ENCODE assay signal across 13 mouse cellular contexts in genomic region chr8:103570864-103571425, GRCm38 (mm10).
"Had no signal": no experiment of that assay in that cellular context is flagged by ENCODE, and none has a peak within 500 bp of the region (broad histone marks: within the 10 kb centered on the region; RNA-seq: fewer than 3 reads in every experiment).

No protein-coding gene starts in this region.

- H3K4me1 ChIP-seq: liver, embryonic 13.5 days; midbrain, embryonic 12.5 days; neural tube, embryonic 12.5 days had no signal

- H3K9me3 ChIP-seq: neural tube, embryonic 12.5 days had no signal

- DNase-seq: kidney, adult 2 months; kidney, postnatal 25 days; layer of hippocampus, adult 9-11 months; liver, embryonic 13.5 days; lung, adult 2 months; lung, postnatal 14 days; lung, postnatal 4 days; thymus, adult 18-20 months; thymus, postnatal 36 days had no signal

- H3K4me2 ChIP-seq: liver, embryonic 13.5 days; midbrain, embryonic 12.5 days; neural tube, embryonic 12.5 days had no signal

- H3K27ac ChIP-seq: kidney, postnatal 0 days; layer of hippocampus, adult 2 months; liver, embryonic 13.5 days; midbrain, embryonic 12.5 days; neural tube, embryonic 12.5 days had no signal

- H3K36me3 ChIP-seq: liver, embryonic 13.5 days; midbrain, embryonic 12.5 days; neural tube, embryonic 12.5 days had no signal

- H3K9ac ChIP-seq: liver, embryonic 13.5 days; midbrain, embryonic 12.5 days; neural tube, embryonic 12.5 days had no signal

- H3K27me3 ChIP-seq: liver, embryonic 13.5 days; midbrain, embryonic 12.5 days; neural tube, embryonic 12.5 days had no signal

- H3K4me3 ChIP-seq: layer of hippocampus, adult 2 months; liver, embryonic 13.5 days; midbrain, embryonic 12.5 days; neural tube, embryonic 12.5 days had no signal
